Mouse (Mus musculus): ENCODE data around the gene Park7.
"Not testable (repeated sequence)": the region's sequence is repeated elsewhere in the genome, so short reads cannot be mapped to it uniquely, and the experiment has no call there.

Gene Park7

DNA sequence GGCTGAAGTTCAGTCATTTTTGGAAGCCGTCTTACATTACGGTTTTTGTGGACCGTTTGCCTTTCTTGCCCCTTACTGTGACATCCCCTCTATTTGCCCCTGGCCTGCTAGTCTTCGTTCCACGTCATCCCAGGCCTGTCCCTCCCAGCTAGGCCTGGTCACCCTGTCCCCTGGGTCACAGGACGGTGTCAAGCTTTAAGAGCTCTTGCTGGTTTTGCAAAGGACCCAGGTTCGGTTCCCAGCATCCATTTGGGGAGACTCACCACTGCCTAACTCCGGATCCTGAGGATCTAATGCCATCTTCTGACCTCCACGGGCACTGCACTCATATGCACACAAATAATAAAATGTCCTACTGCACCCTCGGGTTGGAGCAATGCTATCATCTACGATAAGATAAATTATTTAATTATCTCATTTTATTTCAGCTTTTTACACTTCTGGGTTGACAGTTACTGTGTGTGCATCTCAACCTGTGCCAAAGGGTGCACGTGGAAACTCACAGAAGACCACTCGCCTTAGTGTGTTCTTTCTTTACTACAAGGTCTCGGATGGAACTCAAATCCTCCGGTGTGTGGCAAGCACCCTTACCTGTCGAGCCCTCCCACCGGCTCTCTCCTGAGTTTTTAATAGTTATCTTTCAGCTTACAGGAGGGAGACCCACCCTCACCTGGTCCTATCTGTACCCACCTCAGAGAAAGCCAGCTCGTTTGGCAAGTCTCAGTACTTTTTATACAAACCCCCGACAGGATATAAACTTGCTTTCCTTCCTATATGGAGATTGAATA lies 3.9 kb downstream of the Park7 start:
- DNase-seq (ENCODE audit: low spot score): no peak

DNA sequence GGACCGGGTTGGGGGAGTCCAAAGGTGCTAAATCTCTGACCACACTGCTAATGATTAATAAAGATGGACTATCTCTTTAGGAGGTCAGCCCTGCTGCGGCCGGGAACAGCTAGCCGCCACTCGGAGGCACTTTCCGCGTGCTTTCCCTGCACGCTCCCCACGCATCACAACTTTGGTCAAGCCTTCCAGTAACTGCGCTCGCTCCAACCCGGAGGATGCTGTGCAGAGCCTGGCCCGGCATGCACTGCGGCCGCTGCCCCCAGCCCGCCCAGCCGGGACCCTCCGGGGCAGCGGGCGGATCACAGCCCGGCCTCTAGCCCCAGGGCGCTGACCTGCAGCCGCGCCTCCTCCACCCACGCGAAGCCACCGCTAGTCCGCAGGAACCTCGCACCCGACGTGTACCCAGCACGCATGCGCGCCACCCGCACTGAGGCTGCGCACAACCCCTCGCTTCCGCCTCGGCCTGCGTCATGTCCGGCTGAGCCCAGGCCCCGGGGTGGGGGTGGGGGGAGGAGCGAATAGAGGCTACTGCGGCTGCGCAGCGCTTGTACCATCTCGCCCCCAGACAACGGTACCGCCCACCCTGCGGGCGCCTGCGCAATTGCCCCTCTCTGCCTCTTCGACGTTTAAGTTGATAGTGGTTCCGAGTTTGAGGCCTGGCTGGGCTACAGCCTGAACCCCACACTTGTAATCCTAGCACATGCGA lies 4.6 kb downstream of the Park7 start:
- DNase-seq (ENCODE audit: low spot score): peak; percentile 100

DNA sequence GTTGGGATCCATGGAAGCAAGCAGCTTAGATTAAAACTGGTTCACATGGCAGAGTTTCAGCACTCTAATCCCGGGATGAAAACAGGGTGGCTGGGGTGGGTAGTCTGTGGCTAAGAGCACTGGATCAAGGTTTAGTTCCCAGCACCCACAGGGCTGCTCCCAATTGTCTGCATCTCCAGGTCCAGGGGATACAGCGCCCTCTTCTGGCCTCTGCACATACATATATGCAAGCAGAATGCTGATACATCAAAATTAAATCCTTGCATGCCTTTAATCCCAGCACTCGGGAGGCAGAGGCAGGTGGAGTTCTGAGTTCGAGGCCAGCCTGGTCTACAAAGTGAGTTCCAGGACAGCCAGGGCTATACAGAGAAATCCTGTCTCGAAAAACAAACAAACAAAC lies 5.7 kb downstream of the Park7 start:
- not testable (repeated sequence) for DNase-seq (ENCODE audit: low spot score)

DNA sequence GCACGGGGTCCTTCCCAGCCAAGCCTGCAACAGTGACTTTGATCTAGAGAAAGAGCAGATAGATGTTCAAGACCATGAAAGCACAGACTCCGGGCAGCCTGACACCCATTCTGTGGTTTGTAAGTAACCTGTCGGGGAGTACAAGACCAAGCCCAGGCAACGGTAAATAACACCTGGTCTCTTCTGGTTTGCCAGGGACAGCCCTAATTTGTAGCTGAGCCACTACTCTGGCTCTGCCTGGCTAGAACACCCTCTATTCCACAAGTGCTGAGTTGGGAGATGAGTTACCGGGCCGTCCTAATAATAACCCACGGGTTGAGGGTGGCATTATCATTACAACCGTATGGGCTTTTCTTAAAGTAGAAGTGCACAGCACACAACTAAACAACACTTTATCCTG lies 7.1 kb downstream of the Park7 start:
- DNase-seq (ENCODE audit: low spot score): no peak

DNA sequence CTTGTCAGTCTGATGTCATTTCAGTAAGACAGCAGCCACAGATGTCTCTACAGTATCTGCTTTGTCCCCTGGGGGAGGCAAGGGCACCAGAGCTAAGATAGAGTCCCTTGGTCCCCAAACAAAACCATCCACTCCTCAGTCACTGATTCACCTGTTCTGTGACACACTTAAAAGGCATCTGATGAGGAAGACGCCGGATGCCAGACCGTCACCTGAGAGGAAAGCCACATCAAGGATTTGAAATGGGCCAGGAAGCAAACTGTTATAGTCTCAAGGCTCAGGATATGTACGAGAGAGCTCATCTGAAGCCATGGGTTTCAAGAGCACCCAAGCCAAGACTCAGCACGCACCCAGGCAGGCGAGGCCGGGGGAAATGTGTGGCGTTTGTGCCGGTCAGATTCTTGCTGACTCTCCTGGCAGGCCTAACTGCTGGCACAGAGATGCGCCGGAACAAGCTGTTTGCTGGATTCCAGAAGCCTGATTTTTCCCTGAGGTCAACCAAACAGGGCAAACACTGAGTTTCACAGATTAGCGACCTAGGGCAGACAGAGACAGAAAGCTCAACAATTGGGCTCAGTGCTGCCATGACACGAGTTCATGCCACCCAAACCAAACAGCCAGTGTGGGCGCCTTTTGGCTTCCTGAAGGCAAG lies 11.0 kb downstream of the Park7 start:
- no peak for DNase-seq (ENCODE audit: low spot score)

DNA sequence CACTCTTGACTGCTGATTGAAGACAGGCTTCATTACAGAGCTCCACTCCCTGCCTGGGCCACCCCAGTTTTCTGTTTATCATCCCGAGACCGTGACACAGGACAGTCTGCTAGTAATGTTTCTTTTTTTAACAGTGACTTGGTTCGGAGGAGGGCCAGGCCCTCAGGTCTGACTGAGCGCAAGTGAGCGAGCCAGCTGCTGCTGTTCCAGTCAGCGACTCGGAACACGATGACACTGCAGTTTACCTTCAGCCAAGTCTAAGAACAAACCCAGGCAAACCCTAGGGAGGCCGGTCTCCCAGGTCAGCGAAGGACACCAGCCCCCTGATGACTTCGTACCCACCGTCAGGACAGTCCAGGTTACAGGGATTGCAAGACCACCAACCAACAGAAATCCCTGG lies 12.2 kb downstream of the Park7 start:
- DNase-seq (ENCODE audit: low spot score): no peak

DNA sequence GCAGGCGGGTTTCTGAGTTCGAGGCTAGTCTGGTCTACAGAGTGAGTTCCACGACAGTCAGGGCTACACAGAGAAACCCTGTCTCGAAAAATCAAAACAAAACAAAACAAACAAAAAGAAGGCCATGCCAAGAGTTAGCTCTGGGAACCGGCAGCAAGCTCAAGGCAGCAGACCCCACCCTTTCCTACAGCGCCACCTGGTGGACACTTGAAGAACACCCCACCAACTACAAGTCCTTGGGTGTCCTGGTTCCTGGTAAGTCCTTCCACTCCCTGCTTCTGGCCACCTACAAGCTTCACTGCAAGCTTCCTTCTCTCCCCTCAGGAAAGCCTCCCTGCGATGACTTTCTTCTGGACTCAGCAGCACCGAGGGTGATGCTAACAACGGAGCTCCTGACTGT lies 12.6 kb downstream of the Park7 start:
- DNase-seq (ENCODE audit: low spot score): peak; percentile 80

DNA sequence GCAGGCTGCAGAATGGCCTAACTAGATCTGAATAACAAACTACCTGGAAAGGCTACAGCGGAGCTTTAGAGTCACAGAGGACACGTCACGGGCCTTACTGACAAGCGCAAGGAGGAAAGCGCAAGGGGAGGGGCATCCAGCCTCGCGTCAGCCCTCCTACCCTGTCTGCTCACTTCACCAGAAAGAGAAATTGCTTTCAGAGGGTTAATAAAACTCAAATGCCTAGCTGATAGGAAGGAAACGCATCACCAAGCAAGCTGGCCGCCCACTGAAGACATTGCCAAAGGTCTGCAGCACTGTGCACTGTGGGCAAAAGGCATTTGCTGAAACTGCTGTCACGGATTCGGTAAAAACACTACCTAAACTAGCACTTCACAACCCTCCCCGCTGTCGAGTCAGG lies 13.8 kb downstream of the Park7 start:
- DNase-seq (ENCODE audit: low spot score): no peak

DNA sequence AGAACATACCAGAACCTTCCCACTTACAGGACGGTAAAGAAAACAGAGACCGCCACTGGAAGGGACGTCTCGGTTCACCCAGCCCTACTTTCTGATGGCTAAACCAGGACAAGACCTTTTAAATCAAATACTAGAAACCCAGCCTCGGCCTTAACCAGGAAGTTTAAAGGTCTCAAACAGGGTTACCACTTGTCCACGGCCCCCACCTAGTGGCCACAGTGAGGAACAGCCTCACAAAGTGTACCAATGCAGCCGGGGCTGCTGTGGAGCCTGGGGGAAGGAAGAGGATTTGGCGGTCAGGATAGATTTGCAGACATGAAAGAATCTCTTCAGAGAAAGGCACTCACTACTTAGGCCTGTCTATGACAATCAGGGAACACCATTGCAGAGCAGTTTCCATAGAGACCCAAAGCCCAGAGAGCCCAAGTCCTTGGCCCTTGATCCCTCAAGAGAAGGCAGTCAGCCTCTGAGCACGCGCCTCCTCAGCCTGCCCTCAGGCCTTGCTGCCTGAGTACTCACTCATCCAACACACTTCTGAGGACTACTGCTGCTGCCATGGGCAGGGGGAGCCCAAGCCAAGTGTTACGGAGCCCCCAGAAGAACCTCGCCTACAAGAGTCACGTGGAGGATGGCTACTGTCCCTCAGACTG lies 15.4 kb downstream of the Park7 start:
- DNase-seq (ENCODE audit: low spot score): peak; percentile 85

DNA sequence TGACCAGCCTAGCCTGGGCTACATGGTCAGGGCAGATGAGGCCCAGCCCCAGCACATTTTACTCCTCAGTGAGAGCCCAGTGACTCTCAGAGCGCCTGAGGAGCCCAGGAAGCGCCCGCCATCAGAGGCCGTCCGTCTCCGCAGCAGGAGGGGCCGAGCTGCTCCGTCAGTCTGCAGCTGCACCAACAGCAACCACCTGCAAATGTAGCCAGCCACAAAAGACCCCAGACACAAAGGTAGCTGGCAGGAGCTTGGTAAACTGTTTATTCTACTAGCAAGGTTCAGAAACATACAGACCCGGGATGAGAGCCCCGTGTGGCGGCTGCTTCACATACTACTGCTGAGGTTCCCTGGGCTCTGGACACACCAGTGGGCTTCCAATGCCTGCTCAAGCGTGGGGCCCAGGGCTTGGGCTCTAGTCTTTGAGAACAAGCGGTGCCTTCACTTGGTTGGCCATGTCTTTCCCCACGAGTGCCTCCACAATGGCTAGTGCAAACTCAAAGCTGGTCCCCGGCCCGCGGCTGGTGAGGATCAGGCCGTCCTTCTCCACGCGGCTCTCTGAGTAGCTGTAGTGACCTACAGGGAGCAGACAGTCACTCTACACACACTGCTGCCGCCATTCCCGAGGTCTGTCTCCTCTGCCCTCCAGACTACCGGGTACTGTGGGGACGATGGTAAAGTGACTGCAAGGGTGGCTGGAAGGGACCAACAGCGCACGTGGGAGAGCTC lies 17.2 kb downstream of the Park7 start:
- DNase-seq (ENCODE audit: low spot score): no peak

DNA sequence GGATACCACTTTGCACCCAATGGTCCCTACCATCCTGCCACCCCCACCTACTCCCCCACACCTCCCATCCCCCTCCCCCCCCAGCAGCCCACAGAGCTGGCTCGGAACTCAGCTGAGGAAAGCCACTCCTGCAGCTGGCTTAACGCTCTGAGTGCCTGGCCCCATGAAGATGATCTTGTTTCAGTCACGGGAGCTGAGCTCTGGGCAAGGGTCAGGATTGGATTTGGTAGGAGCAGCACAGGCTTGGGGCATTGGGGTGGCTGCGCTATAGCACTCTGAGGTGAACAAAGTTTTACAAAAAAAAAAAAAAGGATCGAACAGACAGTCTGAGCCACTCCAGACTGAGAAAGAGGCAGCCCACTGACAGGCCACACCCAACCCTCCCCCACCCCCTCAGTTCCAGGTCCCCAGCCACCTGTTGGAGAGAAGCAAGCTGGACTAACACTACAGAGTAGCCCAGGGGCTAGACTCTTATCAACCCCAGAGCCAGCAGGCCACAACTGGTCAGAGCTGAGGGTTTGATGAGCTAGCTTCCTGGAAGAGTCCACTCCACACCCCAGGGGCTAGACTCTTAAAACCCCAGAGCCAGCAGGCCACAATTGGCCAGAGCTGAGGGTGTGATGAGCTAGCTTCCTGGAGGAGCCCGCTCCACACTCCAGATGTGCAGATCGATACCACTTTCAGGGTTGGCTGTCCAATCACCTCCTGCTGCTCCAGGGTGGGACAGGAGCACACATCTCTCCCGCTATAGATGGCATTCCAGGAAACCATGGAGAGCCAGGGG lies 19.3 kb downstream of the Park7 start:
- DNase-seq (ENCODE audit: low spot score): no peak

DNA sequence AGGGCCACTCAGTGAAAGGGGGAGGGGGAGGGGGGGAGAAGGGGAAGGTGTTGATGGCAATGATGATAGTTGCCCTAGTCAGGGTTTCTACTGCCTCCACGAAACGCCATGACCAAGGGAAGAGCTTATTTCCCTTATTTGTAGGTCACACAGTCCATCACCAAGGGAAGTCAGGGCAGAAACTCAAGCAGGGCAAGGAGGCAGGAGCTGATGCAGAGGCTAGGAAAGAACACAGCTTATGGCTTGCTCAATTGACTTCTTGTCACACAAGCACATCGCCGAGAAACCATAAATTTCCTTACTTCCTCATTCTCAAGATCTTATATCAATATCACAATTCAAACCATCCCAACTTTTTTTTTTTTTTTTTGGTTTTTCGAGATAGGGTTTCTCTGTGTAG lies 22.9 kb downstream of the Park7 start:
- no peak for DNase-seq (ENCODE audit: low spot score)

DNA sequence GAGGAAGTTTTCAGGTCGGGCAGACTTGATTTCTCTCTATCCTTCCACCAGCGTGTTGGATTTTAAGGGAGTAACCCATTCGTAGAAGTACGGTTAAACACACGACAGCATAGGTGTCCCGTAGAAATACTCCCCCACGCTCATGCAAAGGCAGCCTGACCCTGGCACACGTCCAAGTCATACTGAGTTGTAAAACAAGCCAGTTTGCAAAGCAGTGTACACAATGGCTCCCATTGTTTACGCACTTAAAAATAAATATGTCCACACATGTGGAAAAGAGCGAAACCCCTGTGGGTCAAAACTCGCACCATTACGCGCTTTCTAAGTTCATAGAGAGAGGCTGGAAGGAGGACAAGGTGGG lies 24.3 kb downstream of the Park7 start:
- no peak for DNase-seq (ENCODE audit: low spot score)

DNA sequence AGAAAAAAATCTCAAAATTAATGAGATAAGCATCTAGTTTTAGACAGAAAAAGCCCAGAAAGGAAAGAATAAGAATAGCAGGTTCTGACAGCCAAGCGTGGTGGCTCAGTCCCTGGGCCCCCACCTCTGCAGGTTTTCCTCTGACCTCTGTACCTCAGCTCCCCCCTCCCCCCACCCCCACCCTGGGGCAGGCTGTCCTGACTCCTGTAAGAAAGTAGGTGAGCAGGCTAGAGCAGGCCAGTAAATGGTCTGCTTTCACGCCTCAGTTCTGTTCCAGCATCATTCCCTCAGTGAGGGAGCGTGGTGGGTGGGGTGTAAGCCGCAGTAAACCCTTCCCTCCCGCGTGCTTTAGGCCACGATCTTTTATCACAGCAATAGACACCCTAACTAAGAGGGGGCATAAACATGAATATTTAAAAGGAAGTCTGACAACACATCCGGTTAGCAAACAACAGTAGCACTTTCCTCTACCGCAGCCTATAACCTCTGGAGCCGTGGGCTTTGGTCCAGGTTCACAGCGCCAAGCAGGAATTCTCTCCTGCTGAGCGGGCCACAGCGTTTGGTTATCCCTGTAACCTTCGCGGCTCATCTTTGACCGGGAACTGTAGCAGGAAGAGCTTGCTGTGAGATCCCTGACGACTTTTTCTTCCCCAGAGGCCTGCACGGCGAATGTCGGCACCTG lies 24.8 kb downstream of the Park7 start:
- DNase-seq (ENCODE audit: low spot score): no peak

DNA sequence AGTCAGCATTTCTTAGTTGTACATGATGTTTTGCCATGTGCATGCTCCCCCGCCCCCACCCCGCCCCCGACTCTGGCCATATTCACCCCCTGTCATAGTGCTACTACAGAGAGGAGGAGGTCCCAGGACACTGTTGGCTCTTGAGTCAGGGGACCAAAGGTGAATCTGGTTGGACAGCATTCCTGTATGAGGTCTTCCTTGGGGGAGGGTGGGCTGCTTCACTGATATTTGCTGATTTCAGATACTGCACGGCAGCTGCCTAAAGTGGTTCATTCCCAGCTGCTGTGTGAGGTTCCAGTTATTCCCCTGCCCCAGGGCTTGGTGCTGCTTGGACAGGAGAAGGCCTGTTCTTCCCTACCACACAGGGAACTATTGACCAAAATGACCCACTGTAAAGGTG lies 25.7 kb downstream of the Park7 start:
- DNase-seq (ENCODE audit: low spot score): peak; percentile 40

DNA sequence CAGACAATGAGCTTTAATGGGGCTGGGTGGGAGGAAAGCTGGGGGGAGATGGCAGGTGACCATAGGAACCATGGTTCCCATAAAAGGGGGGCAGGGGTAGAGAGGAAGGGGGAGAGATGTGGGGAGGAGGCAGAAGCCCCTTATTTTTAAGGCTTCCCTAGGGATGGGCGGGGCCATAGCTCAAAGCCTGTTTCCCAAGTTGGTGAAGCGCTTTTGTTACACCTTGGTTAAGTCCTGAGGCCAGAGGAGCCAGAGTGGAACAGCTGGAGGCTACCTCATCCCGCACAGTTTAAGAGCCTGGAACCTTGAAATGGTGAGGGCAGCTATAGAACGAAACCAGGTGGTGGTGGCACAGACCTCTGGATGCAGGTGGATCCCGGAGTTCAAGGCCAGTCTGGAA lies 26.3 kb downstream of the Park7 start:
- DNase-seq (ENCODE audit: low spot score): no peak

DNA sequence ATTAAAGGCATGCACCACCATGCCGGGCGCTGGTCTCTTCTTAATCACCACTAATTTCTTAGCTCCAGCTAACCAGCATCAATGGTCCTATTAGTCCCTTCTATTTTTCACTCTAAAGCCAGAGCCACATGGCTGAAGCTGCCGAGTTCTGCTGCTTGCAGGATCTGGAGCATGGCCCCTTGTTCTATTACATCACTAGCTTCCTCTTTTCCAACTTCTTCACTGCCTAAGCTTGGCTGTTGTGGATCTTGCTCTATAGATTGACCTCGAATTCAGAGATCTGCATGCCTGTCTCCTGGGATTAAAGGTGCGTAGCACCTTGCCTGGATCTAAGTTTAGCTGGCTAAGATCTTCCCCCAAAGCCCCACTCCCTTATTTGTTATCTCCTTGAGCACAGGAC lies 31.6 kb downstream of the Park7 start:
- DNase-seq (ENCODE audit: low spot score): no peak

DNA sequence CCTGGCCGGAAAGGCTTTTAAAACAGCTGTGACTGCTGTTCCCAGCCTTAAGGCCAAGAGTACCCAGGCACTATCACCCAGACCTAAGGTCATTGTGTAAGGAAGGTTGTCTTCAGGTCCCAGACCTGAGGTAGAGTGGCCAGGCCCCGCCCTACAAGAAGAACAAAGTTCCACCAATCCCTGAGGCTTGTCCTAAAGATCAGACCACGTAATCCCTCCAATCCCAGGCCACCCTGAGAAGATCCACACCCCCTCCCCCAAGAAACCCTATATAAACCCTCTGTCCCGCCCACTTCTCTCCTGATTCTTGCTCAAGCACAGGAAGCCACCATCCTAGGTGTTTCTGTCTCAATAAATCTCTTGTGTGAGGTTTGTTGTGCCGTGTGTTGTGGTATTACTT lies 33.9 kb downstream of the Park7 start:
- no peak for DNase-seq (ENCODE audit: low spot score)

DNA sequence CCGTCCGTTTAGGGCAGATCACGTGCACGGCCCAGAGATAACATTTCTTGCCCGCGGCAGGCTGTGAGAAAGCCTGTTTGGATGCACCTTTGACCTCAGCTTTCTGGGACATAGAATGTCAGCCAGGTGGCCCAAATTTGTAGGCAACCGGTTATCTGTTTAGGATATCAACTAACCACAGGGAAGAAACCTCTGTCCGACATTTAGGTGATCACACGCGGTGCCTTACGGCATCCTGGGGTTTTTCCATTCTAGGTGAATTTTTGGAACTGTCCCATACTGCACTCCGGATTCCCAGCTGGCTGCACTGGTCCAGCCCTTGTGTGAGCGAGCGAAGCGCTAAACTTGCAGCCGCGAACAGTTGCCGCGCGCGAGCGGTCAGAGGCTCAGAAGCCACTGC lies 34.6 kb downstream of the Park7 start:
- no peak for DNase-seq (ENCODE audit: low spot score)

DNA sequence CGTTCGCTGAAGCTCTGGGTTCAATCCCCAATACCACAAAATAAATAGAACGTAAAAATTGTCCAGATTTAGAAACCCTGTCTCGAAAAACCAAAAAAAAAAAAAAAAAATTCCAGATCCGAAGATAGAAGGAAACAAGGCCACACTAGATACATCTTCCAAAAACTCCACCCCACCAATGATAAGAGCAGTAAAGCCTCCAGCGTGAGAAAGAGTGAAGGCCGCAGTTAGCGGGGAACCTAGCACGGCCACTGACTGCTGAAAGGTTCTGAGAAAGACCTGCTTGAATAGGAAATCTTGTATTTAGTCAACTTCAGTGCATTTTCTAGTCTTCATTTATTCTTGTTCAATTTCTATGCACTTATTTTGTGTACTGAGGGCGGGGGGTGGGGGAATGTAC lies 38.8 kb downstream of the Park7 start:
- DNase-seq (ENCODE audit: low spot score): no peak

DNA sequence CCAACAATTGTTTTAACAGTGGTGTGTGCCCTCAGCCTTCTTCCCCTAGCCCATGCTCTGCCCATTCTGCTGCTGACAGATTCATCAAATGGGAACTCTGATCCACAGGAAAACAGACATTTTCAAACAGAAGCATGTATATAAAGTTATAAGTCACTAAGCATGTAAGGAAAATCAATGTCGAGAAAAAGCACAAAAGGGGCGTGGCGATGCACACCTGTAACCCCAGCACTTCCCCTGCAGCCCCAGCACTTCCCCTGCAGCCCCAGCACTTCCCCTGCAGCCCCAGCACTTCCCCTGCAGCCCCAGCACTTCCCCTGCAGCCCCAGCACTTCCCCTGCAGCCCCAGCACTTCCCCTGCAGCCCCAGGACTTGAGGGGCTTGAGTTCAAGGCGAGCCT lies 39.8 kb downstream of the Park7 start:
- not testable (repeated sequence) for DNase-seq (ENCODE audit: low spot score)
